Mouse (Mus musculus): ENCODE measurements around the gene Rbp1. TPM values are rescaled to one million over a fixed set of nuclear protein-coding genes. Genes with fewer than 3 reads are reported as not detected.

The Rbp1 gene
- 12.7 TPM for polyA plus RNA-seq (2015; fragmentation: Illumina TruSeq; extraction: RNeasy Lipid Tissue Mini Kit (QIAGEN cat#74804); ENCODE audit: low read depth, low replicate concordance)

GRCm38 (mm10) chr9:98422656-98423055 is at the start of gene Rbp1:
TSS of gene Rbp1 (plus strand) at chr9:98422961.

GRCm38 (mm10) chr9:98485815-98486214 is 63.1 kb downstream of the Rbp1 start, which contains the start of gene Rbp2:
TSS of gene Rbp2 (plus strand) at chr9:98486115.

Other genes starting within 250 kb of the Rbp1 start
- 3.0 TPM for gene Nmnat3, start 135.5 kb upstream of the Rbp1 start, polyA plus RNA-seq (2015; fragmentation: Illumina TruSeq; extraction: RNeasy Lipid Tissue Mini Kit (QIAGEN cat#74804); ENCODE audit: low read depth, low replicate concordance)
- not detected for gene Rbp2, start 63.2 kb downstream of the Rbp1 start, polyA plus RNA-seq (2015; fragmentation: Illumina TruSeq; extraction: RNeasy Lipid Tissue Mini Kit (QIAGEN cat#74804); ENCODE audit: low read depth, low replicate concordance)
- 69.4 TPM for gene Copb2, start 140.8 kb downstream of the Rbp1 start, polyA plus RNA-seq (2015; fragmentation: Illumina TruSeq; extraction: RNeasy Lipid Tissue Mini Kit (QIAGEN cat#74804); ENCODE audit: low read depth, low replicate concordance)
- 47.9 TPM for gene Mrps22, start 178.7 kb downstream of the Rbp1 start, polyA plus RNA-seq (2015; fragmentation: Illumina TruSeq; extraction: RNeasy Lipid Tissue Mini Kit (QIAGEN cat#74804); ENCODE audit: low read depth, low replicate concordance)

Data from brain, adult 10 weeks (tissue).